Mouse (Mus musculus): ENCODE data around the gene Cryba1. TPM values are rescaled to one million over a fixed set of nuclear protein-coding genes. Genes with fewer than 3 reads are reported as not detected.

Cryba1 gene
- polyA plus RNA-seq, 1 experiment from 2014 or later: not detected

DNA sequence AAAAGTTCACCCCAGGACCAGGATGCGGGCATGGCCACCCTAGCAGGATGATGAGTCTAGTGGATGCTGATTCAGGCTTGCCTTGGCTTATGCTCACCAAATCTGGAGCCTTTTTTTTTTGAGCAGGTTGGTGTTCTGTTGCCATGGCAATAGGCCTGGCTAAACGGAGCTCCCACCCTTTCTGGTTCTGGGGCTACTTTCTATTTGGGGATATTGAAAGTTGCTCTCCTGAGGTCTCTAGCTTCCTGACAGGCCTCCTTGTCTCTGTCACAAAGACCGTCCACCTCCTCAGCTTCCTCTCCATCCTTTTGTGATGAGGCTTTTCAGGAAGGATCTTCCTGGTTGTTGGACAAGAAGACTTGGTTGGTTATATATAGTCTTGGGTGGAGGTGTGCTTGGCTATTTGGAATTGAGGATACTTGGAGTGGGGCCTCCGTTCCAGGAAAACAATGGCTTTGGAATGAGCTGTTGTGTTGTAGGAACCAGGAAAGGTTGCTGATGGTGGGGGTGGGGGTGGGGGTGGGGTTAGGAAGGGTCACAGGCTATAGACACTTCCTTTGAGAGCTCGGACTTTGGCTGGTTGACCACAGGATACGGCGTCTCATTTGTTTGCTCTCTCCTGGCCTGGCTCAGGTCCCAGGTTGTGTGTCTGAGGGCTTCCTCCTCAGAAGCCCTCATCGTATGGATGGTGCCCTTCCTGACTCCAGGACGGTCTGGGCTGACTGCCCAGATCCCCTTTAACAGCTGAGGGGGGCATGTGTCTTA lies 39.8 kb upstream of the Cryba1 start:
- ATAC-seq (ENCODE audit: low FRiP score, low TSS enrichment): peak; percentile 36
- no peak for TF ChIP-seq CTCF (IDR thresholded peaks at IDR 0.05; ENCODE audit: low read depth)
- no peak for TF ChIP-seq EP300 (optimal IDR thresholded peaks at IDR 0.05)
- H3K4me2 ChIP-seq (replicated peaks; ENCODE audit: low read depth): peak overlapping the region; percentile 93
- H3K9me3 ChIP-seq (ENCODE audit: control insufficient read depth, low read length): no peaks in the 10 kb centered on the region
- DNase-seq (ENCODE audit: low spot score): peak; percentile 66
- no peaks in the 10 kb centered on the region for H3K36me3 ChIP-seq (ENCODE audit: control insufficient read depth, insufficient read depth, low read length)
- H3K9ac ChIP-seq (ENCODE audit: low read length): no peak overlapping the region
- H3K4me1 ChIP-seq (replicated peaks; ENCODE audit: control insufficient read depth, insufficient read depth): peaks cover 8% of the 10 kb centered on the region
- peak overlapping the region; percentile 94 for H3K27ac ChIP-seq (replicated peaks)
- no peak overlapping the region; the same call in 1 of the 2 replicates for H3K4me3 ChIP-seq (ENCODE audit: low read depth, low read length)
- WGBS: 46% methylated on average over 9 of the region's 9 CpGs
- no peaks in the 10 kb centered on the region for H3K27me3 ChIP-seq (ENCODE audit: control insufficient read depth, insufficient read depth, low read length)

DNA sequence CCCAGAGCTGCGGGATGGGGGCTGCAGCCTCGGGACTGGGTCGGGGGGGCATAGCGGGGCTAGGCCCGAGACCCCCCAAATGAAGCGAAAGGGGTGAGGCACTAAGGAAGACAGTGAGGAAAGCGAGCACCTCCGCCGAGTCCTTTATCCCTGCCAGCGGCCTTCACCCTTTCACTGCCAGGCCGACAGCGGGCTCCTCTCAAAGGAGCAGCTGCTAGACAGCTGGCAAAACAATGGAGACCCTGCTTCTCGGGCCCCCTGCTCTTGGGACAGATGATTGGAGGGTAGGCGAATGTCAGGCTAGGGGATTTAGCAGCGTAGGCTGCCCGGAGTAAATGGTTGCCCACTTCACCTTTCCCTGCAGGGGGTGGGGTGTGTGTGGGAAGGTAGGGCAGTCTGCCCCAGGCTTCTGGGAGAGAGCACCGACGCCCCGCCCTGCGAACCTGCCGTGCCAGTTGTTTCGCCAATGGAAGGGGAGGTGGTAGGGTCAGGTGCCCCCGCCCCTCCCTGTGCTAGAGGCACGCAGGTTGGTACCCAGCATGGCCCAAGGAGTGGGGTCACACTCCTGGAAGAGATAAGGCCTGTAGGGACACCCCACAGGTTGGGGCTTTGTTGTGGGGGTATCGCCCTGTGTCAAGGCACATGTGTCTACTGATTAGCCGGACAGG lies 38.7 kb upstream of the Cryba1 start:
- TF ChIP-seq CTCF (IDR thresholded peaks at IDR 0.05; ENCODE audit: low read depth) (no peak), EP300 (optimal IDR thresholded peaks at IDR 0.05) (no peak)
- ATAC-seq (ENCODE audit: low FRiP score, low TSS enrichment) (peak; percentile 65), DNase-seq (ENCODE audit: low spot score) (peak; percentile 90)
- 6% methylated on average over 25 of the region's 26 CpGs for WGBS
- no peaks in the 10 kb centered on the region for H3K27me3 ChIP-seq (ENCODE audit: control insufficient read depth, insufficient read depth, low read length)
- peaks cover 8% of the 10 kb centered on the region for H3K4me1 ChIP-seq (replicated peaks; ENCODE audit: control insufficient read depth, insufficient read depth)
- no peaks in the 10 kb centered on the region for H3K36me3 ChIP-seq (ENCODE audit: control insufficient read depth, insufficient read depth, low read length)
- peak overlapping the region; percentile 91 for H3K4me3 ChIP-seq (ENCODE audit: low read depth, low read length)
- H3K27ac ChIP-seq (replicated peaks): peak overlapping the region; percentile 94
- H3K9me3 ChIP-seq (ENCODE audit: control insufficient read depth, low read length): no peaks in the 10 kb centered on the region
- peak overlapping the region; percentile 90 for H3K9ac ChIP-seq (ENCODE audit: low read length)
- peak overlapping the region; percentile 93 for H3K4me2 ChIP-seq (replicated peaks; ENCODE audit: low read depth)

DNA sequence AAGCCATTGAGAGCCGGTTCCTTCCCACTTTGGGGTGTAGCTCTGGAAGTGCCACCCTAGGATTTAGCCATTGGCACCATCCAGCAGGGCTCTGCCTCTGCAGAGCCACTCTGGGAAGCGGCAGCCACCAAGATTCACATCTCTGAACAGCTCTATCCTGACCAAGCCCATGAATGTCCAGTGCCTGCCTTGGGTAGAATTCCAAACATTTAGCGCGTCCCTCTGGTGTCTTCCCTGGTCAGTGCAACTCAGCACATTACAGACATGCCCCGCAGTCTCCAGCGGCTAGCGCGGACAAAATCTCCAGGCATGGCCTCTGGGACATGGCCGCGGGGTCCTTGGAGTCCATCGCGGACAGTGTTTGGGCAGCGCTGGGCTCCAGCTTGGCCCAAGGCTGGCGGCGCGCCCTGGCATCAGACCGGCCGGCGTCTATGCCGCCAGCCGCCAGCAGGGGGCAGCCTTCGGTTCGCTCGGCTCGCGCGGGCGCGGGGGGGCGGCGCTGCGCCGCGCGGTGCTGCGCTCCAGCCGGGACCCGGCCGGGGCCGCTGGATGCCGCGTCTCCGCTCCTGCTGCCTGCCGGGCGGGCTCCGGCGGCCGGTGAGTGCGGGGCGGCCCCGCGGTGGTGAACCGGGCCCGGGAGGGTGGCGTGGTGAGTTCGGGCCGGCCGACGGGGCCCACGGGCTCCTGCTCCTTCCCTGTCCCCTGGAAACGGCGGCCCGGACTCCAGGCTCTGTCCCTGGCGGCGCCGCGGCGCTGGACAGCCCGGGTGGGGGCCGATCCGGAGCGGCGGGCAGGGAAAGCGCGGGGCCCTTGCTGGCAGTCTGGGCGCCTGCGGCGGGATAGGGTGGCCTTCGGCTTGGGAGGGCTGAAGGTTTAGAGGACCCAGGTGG lies 37.9 kb upstream of the Cryba1 start, which contains the start of gene Myo18a:
Myo18a (plus strand) TSS at position 464 of the 890 bp plus-strand sequence.
- peak within 1 kb of the TSS; percentile 90 for H3K9ac ChIP-seq (ENCODE audit: low read length)
- no peaks in the 10 kb centered on the region for H3K36me3 ChIP-seq (ENCODE audit: control insufficient read depth, insufficient read depth, low read length)
- peak within 1 kb of the TSS; percentile 91 for H3K4me3 ChIP-seq (ENCODE audit: low read depth, low read length)
- ATAC-seq (ENCODE audit: low FRiP score, low TSS enrichment) (peak; percentile 66), DNase-seq (ENCODE audit: low spot score) (peak; percentile 89)
- no peaks in the 10 kb centered on the region for H3K27me3 ChIP-seq (ENCODE audit: control insufficient read depth, insufficient read depth, low read length)
- H3K4me2 ChIP-seq (replicated peaks; ENCODE audit: low read depth): peak within 1 kb of the TSS; percentile 93
- H3K4me1 ChIP-seq (replicated peaks; ENCODE audit: control insufficient read depth, insufficient read depth): peaks cover 8% of the 10 kb centered on the region
- TF ChIP-seq EP300 (optimal IDR thresholded peaks at IDR 0.05) (no peak), CTCF (IDR thresholded peaks at IDR 0.05; ENCODE audit: low read depth) (peak; percentile 75)
- 3% methylated on average over 52 of the region's 79 CpGs for WGBS
- no peaks in the 10 kb centered on the region for H3K9me3 ChIP-seq (ENCODE audit: control insufficient read depth, low read length)
- H3K27ac ChIP-seq (replicated peaks): peak within 1 kb of the TSS; percentile 94

DNA sequence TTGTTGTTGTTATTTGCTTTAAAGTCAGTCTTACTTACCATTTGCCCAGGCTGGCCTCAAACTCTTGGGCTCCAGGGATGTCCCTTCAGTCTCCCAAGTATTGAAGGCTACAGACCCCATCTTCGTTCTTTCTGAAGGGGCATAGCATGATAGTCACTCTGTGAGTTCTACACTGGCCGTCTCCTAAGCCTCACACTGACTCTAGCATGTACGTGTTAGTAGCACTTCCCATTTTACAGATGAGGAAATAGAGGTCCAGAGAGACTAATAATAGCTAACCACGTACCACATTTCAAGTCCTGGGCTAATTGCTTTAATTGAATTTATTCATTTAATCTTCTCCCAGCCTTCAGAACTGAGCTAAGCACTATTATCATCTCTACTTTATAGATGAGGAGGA lies 34.9 kb upstream of the Cryba1 start:
- Histone ChIP-seq H3K36me3 (ENCODE audit: control insufficient read depth, insufficient read depth, low read length) (no peaks in the 10 kb centered on the region), H3K27me3 (ENCODE audit: control insufficient read depth, insufficient read depth, low read length) (no peaks in the 10 kb centered on the region), H3K27ac (replicated peaks) (no peak overlapping the region), H3K9me3 (ENCODE audit: control insufficient read depth, low read length) (no peaks in the 10 kb centered on the region), H3K4me3 (ENCODE audit: low read depth, low read length) (no peak overlapping the region), H3K4me1 (replicated peaks; ENCODE audit: control insufficient read depth, insufficient read depth) (peaks cover 5% of the 10 kb centered on the region; the same call in 1 of the 2 replicates), H3K4me2 (replicated peaks; ENCODE audit: low read depth) (no peak overlapping the region), H3K9ac (ENCODE audit: low read length) (no peak overlapping the region)
- DNase-seq (ENCODE audit: low spot score): no peak
- 85% methylated on average over 4 of the region's 4 CpGs for WGBS
- no peak for TF ChIP-seq CTCF (IDR thresholded peaks at IDR 0.05; ENCODE audit: low read depth)
- no peak for TF ChIP-seq EP300 (optimal IDR thresholded peaks at IDR 0.05)
- ATAC-seq (ENCODE audit: low FRiP score, low TSS enrichment): no peak

DNA sequence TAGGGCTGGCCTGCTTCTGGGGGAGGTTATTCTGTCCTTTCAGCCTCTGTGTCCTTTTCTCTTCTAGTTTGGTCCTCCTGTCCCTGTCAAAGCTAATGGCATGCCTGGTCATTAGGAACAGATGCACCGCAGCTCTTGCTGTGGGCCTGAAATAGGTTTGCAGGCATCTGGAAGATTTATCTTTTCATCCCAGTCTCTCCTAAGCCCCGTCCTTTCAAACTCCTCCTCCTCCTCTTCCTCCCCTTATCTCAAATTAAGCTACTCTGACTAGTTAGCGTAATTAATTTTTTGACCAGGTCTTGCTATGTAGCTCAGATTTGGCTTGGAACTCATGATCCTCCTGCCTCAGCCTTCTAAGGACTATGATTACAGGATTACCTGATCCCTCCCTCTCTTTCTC lies 28.4 kb upstream of the Cryba1 start:
- Histone ChIP-seq H3K27ac (replicated peaks) (no peak overlapping the region), H3K36me3 (ENCODE audit: control insufficient read depth, insufficient read depth, low read length) (no peaks in the 10 kb centered on the region), H3K4me3 (ENCODE audit: low read depth, low read length) (no peak overlapping the region), H3K27me3 (ENCODE audit: control insufficient read depth, insufficient read depth, low read length) (no peaks in the 10 kb centered on the region), H3K9ac (ENCODE audit: low read length) (no peak overlapping the region), H3K9me3 (ENCODE audit: control insufficient read depth, low read length) (no peaks in the 10 kb centered on the region), H3K4me1 (replicated peaks; ENCODE audit: control insufficient read depth, insufficient read depth) (no peaks in the 10 kb centered on the region), H3K4me2 (replicated peaks; ENCODE audit: low read depth) (no peak overlapping the region)
- 68% methylated on average over 3 of the region's 3 CpGs for WGBS
- TF ChIP-seq EP300 (optimal IDR thresholded peaks at IDR 0.05): no peak
- TF ChIP-seq CTCF (IDR thresholded peaks at IDR 0.05; ENCODE audit: low read depth): no peak
- DNase-seq (ENCODE audit: low spot score) (no peak), ATAC-seq (ENCODE audit: low FRiP score, low TSS enrichment) (no peak)
